Mouse (Mus musculus): ENCODE data around the gene Cebpe. TPM values are rescaled to one million over a fixed set of nuclear protein-coding genes. Genes with fewer than 3 reads are reported as not detected.

Cebpe gene
- polyA plus RNA-seq, 1 experiment, result 0.27 TPM

GRCm38 (mm10) chr14:54698733-54699132, 13.2 kb downstream of the Cebpe start, which contains the start of gene Gm29776:
TSS of gene Gm29776 (minus strand) at chr14:54698833.
- DNase-seq (ENCODE audit: low read depth), result no peak
- no peak for TF ChIP-seq CTCF (IDR thresholded peaks at IDR 0.05; ENCODE audit: borderline replicate concordance, extremely low read depth, insufficient read depth, insufficient read length)
- no peak for TF ChIP-seq POLR2A (IDR thresholded peaks at IDR 0.05; ENCODE audit: borderline replicate concordance, extremely low read depth, insufficient read depth, insufficient read length, poor library complexity, severe bottlenecking)

GRCm38 (mm10) chr14:54696752-54697151, 15.2 kb downstream of the Cebpe start:
- no peak for DNase-seq (ENCODE audit: low read depth)
- TF ChIP-seq POLR2A (IDR thresholded peaks at IDR 0.05; ENCODE audit: borderline replicate concordance, extremely low read depth, insufficient read depth, insufficient read length, poor library complexity, severe bottlenecking) (no peak), CTCF (IDR thresholded peaks at IDR 0.05; ENCODE audit: borderline replicate concordance, extremely low read depth, insufficient read depth, insufficient read length) (no peak)

GRCm38 (mm10) chr14:54695042-54695441, 16.9 kb downstream of the Cebpe start:
- no peak for TF ChIP-seq POLR2A (IDR thresholded peaks at IDR 0.05; ENCODE audit: borderline replicate concordance, extremely low read depth, insufficient read depth, insufficient read length, poor library complexity, severe bottlenecking)
- no peak for TF ChIP-seq CTCF (IDR thresholded peaks at IDR 0.05; ENCODE audit: borderline replicate concordance, extremely low read depth, insufficient read depth, insufficient read length)
- no peak for DNase-seq (ENCODE audit: low read depth)

- peak; percentile 23 for DNase-seq (ENCODE audit: low read depth)
Observed at GRCm38 (mm10) chr14:54687251-54687650, 24.7 kb downstream of the Cebpe start.

GRCm38 (mm10) chr14:54686522-54687143, 25.3 kb downstream of the Cebpe start, which contains the start of gene Acin1:
TSS of gene Acin1 (minus strand) at chr14:54686931.
- TF ChIP-seq POLR2A (IDR thresholded peaks at IDR 0.05; ENCODE audit: borderline replicate concordance, extremely low read depth, insufficient read depth, insufficient read length, poor library complexity, severe bottlenecking) (peak; percentile 84; the same call in 1 of the 2 replicates), CTCF (IDR thresholded peaks at IDR 0.05; ENCODE audit: borderline replicate concordance, extremely low read depth, insufficient read depth, insufficient read length) (no peak)

More at GRCm38 (mm10) chr14:54687251-54687650, 24.7 kb downstream of the Cebpe start:
- TF ChIP-seq POLR2A (IDR thresholded peaks at IDR 0.05; ENCODE audit: borderline replicate concordance, extremely low read depth, insufficient read depth, insufficient read length, poor library complexity, severe bottlenecking) (no peak), CTCF (IDR thresholded peaks at IDR 0.05; ENCODE audit: borderline replicate concordance, extremely low read depth, insufficient read depth, insufficient read length) (no peak)

GRCm38 (mm10) chr14:54686063-54686521, 25.9 kb downstream of the Cebpe start, which contains the start of gene 1700123O20Rik:
TSS of gene 1700123O20Rik (plus strand) at chr14:54686216.
- peak; percentile 97 for DNase-seq (ENCODE audit: low read depth)
- TF ChIP-seq POLR2A (IDR thresholded peaks at IDR 0.05; ENCODE audit: borderline replicate concordance, extremely low read depth, insufficient read depth, insufficient read length, poor library complexity, severe bottlenecking) (no peak; the same call in 1 of the 2 replicates), CTCF (IDR thresholded peaks at IDR 0.05; ENCODE audit: borderline replicate concordance, extremely low read depth, insufficient read depth, insufficient read length) (peak; percentile 49; the same call in 1 of the 2 replicates)

More at GRCm38 (mm10) chr14:54686522-54687143, 25.3 kb downstream of the Cebpe start, which contains the start of gene Acin1:
- peak; percentile 100 for DNase-seq (ENCODE audit: low read depth)

GRCm38 (mm10) chr14:54685471-54685870, 26.5 kb downstream of the Cebpe start:
- TF ChIP-seq CTCF (IDR thresholded peaks at IDR 0.05; ENCODE audit: borderline replicate concordance, extremely low read depth, insufficient read depth, insufficient read length) (no peak), POLR2A (IDR thresholded peaks at IDR 0.05; ENCODE audit: borderline replicate concordance, extremely low read depth, insufficient read depth, insufficient read length, poor library complexity, severe bottlenecking) (no peak)
- DNase-seq (ENCODE audit: low read depth), result no peak

- no peak for DNase-seq (ENCODE audit: low read depth)
- TF ChIP-seq CTCF (IDR thresholded peaks at IDR 0.05; ENCODE audit: borderline replicate concordance, extremely low read depth, insufficient read depth, insufficient read length) (no peak), POLR2A (IDR thresholded peaks at IDR 0.05; ENCODE audit: borderline replicate concordance, extremely low read depth, insufficient read depth, insufficient read length, poor library complexity, severe bottlenecking) (no peak)
Observed at GRCm38 (mm10) chr14:54682396-54682795, 29.6 kb downstream of the Cebpe start.

GRCm38 (mm10) chr14:54678657-54679304, 33.2 kb downstream of the Cebpe start:
- no peak for TF ChIP-seq POLR2A (IDR thresholded peaks at IDR 0.05; ENCODE audit: borderline replicate concordance, extremely low read depth, insufficient read depth, insufficient read length, poor library complexity, severe bottlenecking)
- no peak for TF ChIP-seq CTCF (IDR thresholded peaks at IDR 0.05; ENCODE audit: borderline replicate concordance, extremely low read depth, insufficient read depth, insufficient read length)
- DNase-seq (ENCODE audit: low read depth), result no peak

- TF ChIP-seq POLR2A (IDR thresholded peaks at IDR 0.05; ENCODE audit: borderline replicate concordance, extremely low read depth, insufficient read depth, insufficient read length, poor library complexity, severe bottlenecking) (no peak), CTCF (IDR thresholded peaks at IDR 0.05; ENCODE audit: borderline replicate concordance, extremely low read depth, insufficient read depth, insufficient read length) (no peak)
- no peak for DNase-seq (ENCODE audit: low read depth)
Observed at GRCm38 (mm10) chr14:54676290-54676689, 35.7 kb downstream of the Cebpe start.

- TF ChIP-seq POLR2A (IDR thresholded peaks at IDR 0.05; ENCODE audit: borderline replicate concordance, extremely low read depth, insufficient read depth, insufficient read length, poor library complexity, severe bottlenecking) (no peak), CTCF (IDR thresholded peaks at IDR 0.05; ENCODE audit: borderline replicate concordance, extremely low read depth, insufficient read depth, insufficient read length) (no peak)
- DNase-seq (ENCODE audit: low read depth), result no peak
Observed at GRCm38 (mm10) chr14:54674317-54674716, 37.7 kb downstream of the Cebpe start.

All from brain, embryonic 14.5 days (tissue).